In genomic region chr16:5898330-5898729, GRCm38 (mm10) we compare ENCODE assay signal across 11 mouse cellular contexts. TPM values are rescaled to one million over a fixed set of nuclear protein-coding genes. Genes with fewer than 3 reads are reported as not detected.
DNase-seq lines count a peak whose midpoint lies in the region; ATAC-seq and TF ChIP-seq lines count a peak whose summit lies in the region.
"Had no signal": no experiment of that assay in that cellular context is flagged by ENCODE, and none has a peak within 500 bp of the region (broad histone marks: within the 10 kb centered on the region; RNA-seq: fewer than 3 reads in every experiment).

No protein-coding gene starts in this region.

- peak; percentile 35 for DNase-seq in adrenal gland, postnatal 10 days
- no peak for DNase-seq in adrenal gland, adult 8-10 months
- peak; percentile 67 for DNase-seq in hindbrain, postnatal 0 days (ENCODE audit: low spot score)
- peak; percentile 67 for DNase-seq in midbrain, embryonic 14.5 days
- no peak for DNase-seq in midbrain, embryonic 10.5 days (ENCODE audit: low spot score)
- DNase-seq in kidney, postnatal 4 days: peak; percentile 17 to 32
- DNase-seq in urinary bladder, postnatal 10 days (ENCODE audit: low spot score): no peak
- DNase-seq: cerebellum, postnatal 36 days had no signal

- TF ChIP-seq CTCF in hindbrain, postnatal 0 days (IDR thresholded peaks at IDR 0.05; ENCODE audit: low read depth): peak; percentile 67

- H3K9me3 ChIP-seq in hindbrain, postnatal 0 days (ENCODE audit: low read length): no peaks in the 10 kb centered on the region
- H3K9me3 ChIP-seq in hindbrain, embryonic 12.5 days (replicated peaks): no peaks in the 10 kb centered on the region
- H3K9me3 ChIP-seq in midbrain, embryonic 14.5 days (ENCODE audit: control insufficient read depth, low read length): no peaks in the 10 kb centered on the region
- H3K9me3 ChIP-seq in midbrain, embryonic 10.5 days (replicated peaks): no peaks in the 10 kb centered on the region
- H3K9me3 ChIP-seq: forebrain, embryonic 13.5 days; midbrain, embryonic 13.5 days had no signal

- H3K27me3 ChIP-seq in hindbrain, postnatal 0 days (ENCODE audit: insufficient read depth, low read length): no peaks in the 10 kb centered on the region
- H3K27me3 ChIP-seq in hindbrain, embryonic 12.5 days: no peaks in the 10 kb centered on the region
- no peaks in the 10 kb centered on the region for H3K27me3 ChIP-seq in midbrain, embryonic 14.5 days (ENCODE audit: control insufficient read depth, insufficient read depth, low read length)
- H3K27me3 ChIP-seq in midbrain, embryonic 10.5 days (ENCODE audit: low read depth, poor library complexity, severe bottlenecking): no peaks in the 10 kb centered on the region
- H3K27me3 ChIP-seq: forebrain, embryonic 13.5 days; midbrain, embryonic 13.5 days had no signal

- WGBS in hindbrain, postnatal 0 days: 30% methylated on average over 2 of the region's 2 CpGs
- 52% methylated on average over 2 of the region's 2 CpGs for WGBS in hindbrain, embryonic 12.5 days
- 41% methylated on average over 2 of the region's 2 CpGs for WGBS in midbrain, embryonic 14.5 days
- WGBS in midbrain, embryonic 10.5 days: 63% methylated on average over 2 of the region's 2 CpGs

- H3K36me3 ChIP-seq in hindbrain, postnatal 0 days (ENCODE audit: insufficient read depth, low read length): no peaks in the 10 kb centered on the region
- H3K36me3 ChIP-seq in hindbrain, embryonic 12.5 days: no peaks in the 10 kb centered on the region
- H3K36me3 ChIP-seq in midbrain, embryonic 14.5 days (ENCODE audit: control insufficient read depth, insufficient read depth, low read length): no peaks in the 10 kb centered on the region
- no peaks in the 10 kb centered on the region for H3K36me3 ChIP-seq in midbrain, embryonic 10.5 days
- H3K36me3 ChIP-seq: midbrain, embryonic 13.5 days had no signal

- H3K27ac ChIP-seq in hindbrain, postnatal 0 days: no peak overlapping the region
- H3K27ac ChIP-seq in hindbrain, embryonic 12.5 days: no peak overlapping the region
- H3K27ac ChIP-seq in midbrain, embryonic 14.5 days (replicated peaks; ENCODE audit: low read depth, low read length): no peak overlapping the region
- no peak overlapping the region for H3K27ac ChIP-seq in midbrain, embryonic 10.5 days (replicated peaks)
- H3K27ac ChIP-seq: forebrain, embryonic 13.5 days; midbrain, embryonic 13.5 days had no signal

- H3K9ac ChIP-seq in hindbrain, postnatal 0 days (replicated peaks; ENCODE audit: low read length): no peak overlapping the region
- no peak overlapping the region for H3K9ac ChIP-seq in hindbrain, embryonic 12.5 days
- no peak overlapping the region for H3K9ac ChIP-seq in midbrain, embryonic 14.5 days (replicated peaks; ENCODE audit: low read length)
- H3K9ac ChIP-seq: forebrain, embryonic 13.5 days; midbrain, embryonic 13.5 days had no signal

- H3K4me1 ChIP-seq in hindbrain, postnatal 0 days (ENCODE audit: insufficient read depth, low read length): no peaks in the 10 kb centered on the region
- H3K4me1 ChIP-seq in hindbrain, embryonic 12.5 days: no peaks in the 10 kb centered on the region
- no peaks in the 10 kb centered on the region for H3K4me1 ChIP-seq in midbrain, embryonic 14.5 days (ENCODE audit: control insufficient read depth, insufficient read depth, low read length)
- no peaks in the 10 kb centered on the region for H3K4me1 ChIP-seq in midbrain, embryonic 10.5 days
- H3K4me1 ChIP-seq: forebrain, embryonic 13.5 days; midbrain, embryonic 13.5 days had no signal

- 0 out of 2 replicates have a peak, but pooled peaks have one; percentile 32 for ATAC-seq in hindbrain, postnatal 0 days
- no peak for ATAC-seq in hindbrain, embryonic 12.5 days (ENCODE audit: low FRiP score)
- ATAC-seq in midbrain, embryonic 14.5 days (ENCODE audit: low FRiP score, low TSS enrichment): no peak
- ATAC-seq: forebrain, embryonic 13.5 days; midbrain, embryonic 13.5 days had no signal

- H3K4me2 ChIP-seq in hindbrain, postnatal 0 days (ENCODE audit: low read depth, low read length): no peak overlapping the region
- no peak overlapping the region for H3K4me2 ChIP-seq in hindbrain, embryonic 12.5 days (replicated peaks)
- no peak overlapping the region for H3K4me2 ChIP-seq in midbrain, embryonic 14.5 days (ENCODE audit: low read length)
- H3K4me2 ChIP-seq: forebrain, embryonic 13.5 days; midbrain, embryonic 13.5 days had no signal

- H3K4me3 ChIP-seq in hindbrain, postnatal 0 days (ENCODE audit: low read length): no peak overlapping the region
- H3K4me3 ChIP-seq in hindbrain, embryonic 12.5 days: no peak overlapping the region
- H3K4me3 ChIP-seq in midbrain, embryonic 14.5 days (replicated peaks; ENCODE audit: low read depth, low read length): no peak overlapping the region
- H3K4me3 ChIP-seq in midbrain, embryonic 10.5 days: no peak overlapping the region
- H3K4me3 ChIP-seq: forebrain, embryonic 13.5 days; midbrain, embryonic 13.5 days had no signal

RNA-seq across cellular contexts. Expression of gene Rbfox1, which starts 13.2 kb away (rescaled TPM):
- 10 to 100 TPM in 1 of 2 experiments, 1 to 10 TPM in 1; 5.0 to 12.9 TPM for total RNA-seq in adrenal gland, postnatal 10 days (2021)
- 1 to 10 TPM; 1.3 to 4.0 (median 2.3) TPM for total RNA-seq in adrenal gland, adult 8-10 months (2022)
- 142 and 158 TPM in 2 replicates for total RNA-seq in hindbrain, postnatal 0 days (2014; rRNA removed)
- 179 and 204 TPM in 2 replicates for polyA plus RNA-seq in hindbrain, postnatal 0 days (2015; fragmentation: Nextera tagmentation; extraction: Ambion mirVana)
- polyA plus RNA-seq in hindbrain, embryonic 12.5 days (2016; fragmentation: Nextera tagmentation; extraction: Ambion mirVana): 50.1 and 58.9 TPM in 2 replicates
- 125 and 142 TPM in 2 replicates for polyA plus RNA-seq in midbrain, embryonic 14.5 days (2014; fragmentation: Nextera tagmentation; extraction: Ambion mirVana)
- polyA plus RNA-seq in midbrain, embryonic 10.5 days (2016; fragmentation: Nextera tagmentation; extraction: Ambion mirVana): 2.5 and 5.9 TPM in 2 replicates

Comparison
In these comparisons a context has a peak if more than half of its experiments do, and no peak if none do; other contexts are left out.
1. DNase-seq: peak in adrenal gland, postnatal 10 days (single experiment), hindbrain, postnatal 0 days (single experiment), midbrain, embryonic 14.5 days (single experiment) and kidney, postnatal 4 days (2 of 2); none in adrenal gland, adult 8-10 months (single experiment), midbrain, embryonic 10.5 days (single experiment) and urinary bladder, postnatal 10 days (single experiment).